Mouse (Mus musculus) limb, embryonic 14.5 days (tissue): ENCODE measurements around the gene Itgal. TPM values are rescaled to one million over a fixed set of nuclear protein-coding genes. Genes with fewer than 3 reads are reported as not detected.

ENCODE experiments used
- ATAC-seq: fragments of 200-750 bp; cut with Nextera tagmentation; 2 replicates; pipeline ENCODE4 v1.8.0; 2017; ENCODE audit warnings: low read depth, moderate number of reproducible peaks, moderate TSS enrichment; ENCODE audit not compliant: low FRiP score
- DNase-seq: peaks from one replicate; pipeline ENCODE4 v3.0.0-alpha.2; 2015; ENCODE audit warnings: low spot score
- H3K27ac ChIP-seq: fragments of 300-500 bp; sonication (generic); replicated peaks from 2 replicates; pipeline ENCODE4 v1.5.1; 2014; ENCODE audit warnings: low read depth, mild to moderate bottlenecking, low read length, moderate library complexity, mixed read lengths
- H3K27me3 ChIP-seq: fragments of 300-500 bp; sonication (generic); 2 replicates; pipeline ENCODE4 v1.6.1; 2014; ENCODE audit warnings: low read length, mixed read lengths; ENCODE audit not compliant: control insufficient read depth, insufficient read depth
- H3K36me3 ChIP-seq: fragments of 300-500 bp; sonication (generic); 2 replicates; pipeline ENCODE4 v1.6.1; 2014; ENCODE audit warnings: mild to moderate bottlenecking, low read length, moderate library complexity, mixed read lengths; ENCODE audit not compliant: control insufficient read depth, insufficient read depth
- H3K4me1 ChIP-seq: fragments of 300-500 bp; sonication (generic); 2 replicates; pipeline ENCODE4 v1.6.1; 2014; ENCODE audit warnings: antibody characterized with exemption, low read length, mixed read lengths; ENCODE audit not compliant: control insufficient read depth, insufficient read depth
- H3K4me2 ChIP-seq: fragments of 300-500 bp; sonication (generic); replicated peaks from 2 replicates; pipeline ENCODE4 v1.6.1; 2014; ENCODE audit warnings: low read depth, mild to moderate bottlenecking, low read length, moderate library complexity; ENCODE audit not compliant: severe bottlenecking
- H3K4me3 ChIP-seq: fragments of 300-500 bp; sonication (generic); replicated peaks from 2 replicates; pipeline ENCODE4 v1.5.1; 2014; ENCODE audit warnings: low read length
- H3K9ac ChIP-seq: fragments of 300-500 bp; sonication (generic); 2 replicates; pipeline ENCODE4 v1.6.1; 2014; ENCODE audit warnings: mild to moderate bottlenecking, low read depth, low read length, moderate library complexity; ENCODE audit not compliant: severe bottlenecking
- H3K9me3 ChIP-seq: fragments of 300-500 bp; sonication (generic); 2 replicates; pipeline ENCODE4 v1.6.1; 2016; ENCODE audit warnings: low read length; ENCODE audit not compliant: control insufficient read depth
- POLR2A ChIP-seq: fragments of 200-500 bp; IDR thresholded peaks from 2 replicates; pipeline ENCODE4 v1.8.0; 2012; ENCODE audit warnings: inconsistent platforms, mild to moderate bottlenecking, moderate library complexity, borderline replicate concordance; ENCODE audit not compliant: insufficient read depth, insufficient read length; ENCODE audit errors: extremely low read depth
- WGBS: fragments of 180-500 bp; shearing (Covaris S2); extraction: QIAGEN DNeasy Blood & Tissue Kit; methylation state at CpG from one replicate; pipeline ENCODE4 v1.1.7; 2014; 5-methylcytosine and 5-hydroxymethylcytosine counted together
- polyA plus RNA-seq, 2 experiments: library from polyadenylated mRNA; depleted of rRNA in 1 of 2; stranded (reverse) in 1 of 2; unstranded in 1 of 2; fragments of >200 nt; fragmentation: Nextera tagmentation in 1 of 2; extraction: Ambion mirVana in 1 of 2; gene quantifications; 2 replicates each; pipeline versions ENCODE4 v1.2.1 to v1.2.3; 2012 to 2014

Gene Itgal
- polyA plus RNA-seq, 2 experiments = 1.2 to 1.5 TPM

DNA sequence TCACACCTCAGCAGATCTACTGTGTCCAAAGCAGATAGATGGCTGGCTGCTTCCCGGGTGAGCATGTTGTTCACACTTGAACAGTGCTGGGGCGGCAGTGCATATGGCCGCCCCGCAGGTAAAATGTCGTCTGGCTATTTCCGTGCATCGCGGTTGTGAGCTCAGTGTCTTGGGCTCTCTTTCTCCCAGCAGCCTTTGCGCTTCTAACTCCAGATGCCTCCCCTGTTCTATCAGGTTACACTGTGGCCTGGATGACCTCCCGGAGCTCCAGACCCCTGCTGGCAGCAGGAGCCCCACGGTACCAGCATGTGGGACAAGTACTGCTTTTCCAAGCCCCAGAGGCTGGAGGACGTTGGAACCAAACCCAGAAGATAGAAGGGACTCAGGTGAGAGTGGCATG lies 13.9 kb downstream of the Itgal start:
- no peak for ATAC-seq
- WGBS = 58% methylated on average over 12 of the region's 12 CpGs
- H3K9ac ChIP-seq = no peak overlapping the region

DNA sequence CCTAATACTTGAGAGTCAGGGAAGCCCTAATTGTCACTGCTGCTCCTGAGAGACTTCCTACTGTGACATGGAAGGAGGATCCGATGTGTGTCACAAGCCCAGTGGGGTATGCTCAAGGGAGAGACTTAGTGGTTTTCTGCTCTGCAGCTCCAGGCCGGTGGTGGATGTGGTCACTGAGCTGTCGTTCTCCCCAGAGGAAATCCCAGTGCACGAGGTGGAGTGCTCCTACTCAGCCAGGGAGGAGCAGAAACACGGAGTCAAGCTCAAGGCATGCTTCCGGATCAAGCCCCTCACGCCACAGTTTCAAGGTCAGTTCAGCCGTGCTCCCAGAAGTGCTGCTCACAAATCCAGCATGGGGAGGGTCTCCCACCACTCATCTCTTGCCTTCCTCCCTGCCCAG lies 17.9 kb downstream of the Itgal start:
- H3K4me1 ChIP-seq = no peaks in the 10 kb centered on the region
- H3K36me3 ChIP-seq = no peaks in the 10 kb centered on the region
- no peak overlapping the region for H3K9ac ChIP-seq
- 44% methylated on average over 8 of the region's 8 CpGs for WGBS
- no peak overlapping the region for H3K4me2 ChIP-seq
- no peaks in the 10 kb centered on the region for H3K9me3 ChIP-seq
- H3K4me3 ChIP-seq = no peak overlapping the region
- no peak overlapping the region for H3K27ac ChIP-seq
- no peak for TF ChIP-seq POLR2A
- no peaks in the 10 kb centered on the region for H3K27me3 ChIP-seq
- DNase-seq = no peak
- ATAC-seq = no peak

More for the DNA sequence above, 13.9 kb downstream of the Itgal start:
- Histone ChIP-seq H3K36me3 (no peaks in the 10 kb centered on the region), H3K4me3 (no peak overlapping the region), H3K27ac (no peak overlapping the region), H3K4me2 (no peak overlapping the region), H3K27me3 (no peaks in the 10 kb centered on the region), H3K9me3 (no peaks in the 10 kb centered on the region), H3K4me1 (no peaks in the 10 kb centered on the region)
- DNase-seq = no peak
- TF ChIP-seq POLR2A = no peak

DNA sequence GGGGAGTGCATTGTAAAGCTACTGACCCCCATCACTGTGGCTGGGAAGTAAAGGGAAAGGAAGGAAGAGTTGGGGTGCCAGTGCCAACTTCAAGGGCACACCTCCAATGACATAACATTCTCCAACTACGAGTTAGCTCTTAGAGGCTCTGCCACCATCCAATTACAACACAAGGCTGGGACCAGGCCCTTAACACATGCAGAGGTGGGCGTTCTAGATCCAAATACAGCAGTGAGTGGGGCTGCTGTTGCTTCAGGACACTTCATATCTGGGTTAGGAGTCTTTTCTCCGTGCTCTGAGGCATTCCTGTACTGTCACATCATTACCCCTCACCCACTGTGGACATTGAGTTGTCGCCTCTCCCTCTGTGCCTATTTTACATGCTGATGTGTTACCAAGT lies 25.0 kb downstream of the Itgal start:
- whole genome bisulfite sequencing = 69% methylated on average over 4 of the region's 4 CpGs
- Histone ChIP-seq H3K4me1 (no peaks in the 10 kb centered on the region), H3K9me3 (no peaks in the 10 kb centered on the region), H3K27me3 (no peaks in the 10 kb centered on the region), H3K4me3 (no peak overlapping the region), H3K36me3 (no peaks in the 10 kb centered on the region), H3K4me2 (no peak overlapping the region), H3K27ac (no peak overlapping the region), H3K9ac (no peak overlapping the region)
- no peak for TF ChIP-seq POLR2A
- ATAC-seq (no peak), DNase-seq (no peak)

GRCm38 (mm10) chr7:127322085-127322484 lies 26.0 kb downstream of the Itgal start:
- no peak for TF ChIP-seq POLR2A
- Histone ChIP-seq H3K4me3 (no peak overlapping the region), H3K27me3 (no peaks in the 10 kb centered on the region), H3K4me1 (no peaks in the 10 kb centered on the region), H3K36me3 (no peaks in the 10 kb centered on the region), H3K9ac (no peak overlapping the region), H3K9me3 (no peaks in the 10 kb centered on the region), H3K4me2 (no peak overlapping the region), H3K27ac (no peak overlapping the region)
- DNase-seq = no peak
- no peak for ATAC-seq
- WGBS = 35% methylated on average over 5 of the region's 5 CpGs

DNA sequence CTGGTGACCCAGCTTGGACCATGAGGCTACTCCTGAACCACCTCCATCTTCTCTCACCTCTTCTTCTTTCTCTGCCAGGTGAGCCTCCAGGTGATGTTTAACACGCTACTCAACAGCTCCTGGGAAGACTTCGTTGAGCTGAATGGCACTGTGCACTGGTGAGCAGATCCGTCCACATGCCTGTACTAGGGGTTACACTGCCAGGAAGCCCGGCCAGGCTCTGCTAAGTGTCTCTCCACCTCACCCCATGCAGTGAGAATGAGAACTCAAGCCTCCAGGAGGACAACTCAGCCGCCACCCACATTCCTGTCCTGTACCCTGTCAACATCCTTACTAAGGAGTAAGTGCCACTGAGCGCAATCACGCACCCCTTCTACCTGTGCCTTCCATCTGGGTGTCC lies 28.9 kb downstream of the Itgal start:
- ATAC-seq = no peak
- Histone ChIP-seq H3K4me1 (no peaks in the 10 kb centered on the region), H3K27me3 (no peaks in the 10 kb centered on the region), H3K9me3 (no peaks in the 10 kb centered on the region), H3K4me3 (no peak overlapping the region), H3K27ac (no peak overlapping the region), H3K36me3 (no peaks in the 10 kb centered on the region), H3K9ac (no peak overlapping the region), H3K4me2 (no peak overlapping the region)
- whole genome bisulfite sequencing = 87% methylated on average over 7 of the region's 7 CpGs
- TF ChIP-seq POLR2A = no peak
- no peak for DNase-seq

DNA sequence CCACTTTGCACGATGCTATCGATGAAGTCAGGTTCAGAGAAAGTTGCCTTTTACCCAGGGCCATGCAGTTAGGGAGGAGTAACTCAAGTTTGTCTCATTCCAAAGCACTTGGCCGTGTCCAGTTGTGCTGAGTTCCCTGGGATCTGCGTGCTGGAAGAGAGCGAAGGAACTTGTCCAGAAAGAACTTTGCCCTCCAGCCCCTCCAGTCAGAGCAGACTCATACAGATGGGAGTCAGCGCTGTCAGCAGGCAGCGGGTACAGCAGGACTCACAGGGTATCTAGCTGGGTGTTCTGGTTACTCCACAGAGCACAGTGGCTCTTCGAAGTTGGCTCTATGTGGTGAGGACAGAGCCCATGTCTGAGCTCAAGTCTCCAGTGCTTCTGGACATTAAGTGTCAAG lies 29.5 kb downstream of the Itgal start:
- H3K4me2 ChIP-seq = no peak overlapping the region
- no peaks in the 10 kb centered on the region for H3K9me3 ChIP-seq
- 86% methylated on average over 8 of the region's 8 CpGs for WGBS

More for the DNA sequence above, 29.5 kb downstream of the Itgal start:
- Histone ChIP-seq H3K36me3 (no peaks in the 10 kb centered on the region), H3K9ac (no peak overlapping the region), H3K4me1 (no peaks in the 10 kb centered on the region), H3K27ac (no peak overlapping the region), H3K4me3 (no peak overlapping the region), H3K27me3 (no peaks in the 10 kb centered on the region)
- no peak for ATAC-seq
- DNase-seq = no peak
- no peak for TF ChIP-seq POLR2A
